Mouse (Mus musculus) right cerebral cortex, postnatal 14 days (tissue): ENCODE measurements around the gene Cdk5r2.
"Not testable (repeated sequence)": the region's sequence is repeated elsewhere in the genome, so short reads cannot be mapped to it uniquely, and the experiment has no call there.

Source experiments
- DNase-seq: peaks from one replicate; pipeline ENCODE4 v3.0.0; 2022

Gene Cdk5r2

GRCm38 (mm10) chr1:74854306-74855056 is at the start of gene Cdk5r2:
Gene Cdk5r2 (plus strand): TSS chr1:74854934.
- peak; percentile 91 for DNase-seq

GRCm38 (mm10) chr1:74805340-74805835 is 49.3 kb upstream of the Cdk5r2 start:
- no peak for DNase-seq

GRCm38 (mm10) chr1:74805843-74806242 is 48.9 kb upstream of the Cdk5r2 start:
- no peak for DNase-seq

GRCm38 (mm10) chr1:74806360-74807311 is 48.1 kb upstream of the Cdk5r2 start:
- DNase-seq = peak; percentile 63

- DNase-seq = no peak
Measured at GRCm38 (mm10) chr1:74807551-74808071, 47.1 kb upstream of the Cdk5r2 start.

- DNase-seq = peak; percentile 91
Measured at GRCm38 (mm10) chr1:74808078-74808477, 46.7 kb upstream of the Cdk5r2 start.

GRCm38 (mm10) chr1:74809007-74809406 is 45.7 kb upstream of the Cdk5r2 start:
- no peak for DNase-seq

GRCm38 (mm10) chr1:74814931-74815647 is 39.6 kb upstream of the Cdk5r2 start:
- no peak for DNase-seq

GRCm38 (mm10) chr1:74815965-74816364 is 38.8 kb upstream of the Cdk5r2 start:
- not testable (repeated sequence) for DNase-seq

GRCm38 (mm10) chr1:74816612-74817199 is 38.0 kb upstream of the Cdk5r2 start:
- peak; percentile 95 for DNase-seq

GRCm38 (mm10) chr1:74817219-74817618 is 37.5 kb upstream of the Cdk5r2 start:
- no peak for DNase-seq

GRCm38 (mm10) chr1:74818509-74818908 is 36.2 kb upstream of the Cdk5r2 start:
- DNase-seq = no peak

- not testable (repeated sequence) for DNase-seq
Measured at GRCm38 (mm10) chr1:74823598-74823997, 31.1 kb upstream of the Cdk5r2 start.

- peak; percentile 48 for DNase-seq
Measured at GRCm38 (mm10) chr1:74824518-74825302, 30.0 kb upstream of the Cdk5r2 start.

GRCm38 (mm10) chr1:74830061-74830460 is 24.7 kb upstream of the Cdk5r2 start:
- no peak for DNase-seq

- no peak for DNase-seq
Measured at GRCm38 (mm10) chr1:74833255-74833654, 21.5 kb upstream of the Cdk5r2 start.

- no peak for DNase-seq
Measured at GRCm38 (mm10) chr1:74843090-74843489, 11.6 kb upstream of the Cdk5r2 start.

GRCm38 (mm10) chr1:74846341-74846740 is 8.4 kb upstream of the Cdk5r2 start:
- no peak for DNase-seq

- no peak for DNase-seq
Measured at GRCm38 (mm10) chr1:74848946-74849345, 5.8 kb upstream of the Cdk5r2 start.

GRCm38 (mm10) chr1:74850251-74850650 is 4.5 kb upstream of the Cdk5r2 start:
- peak; percentile 74 for DNase-seq
